Mouse (Mus musculus) bone marrow, adult 2 months (tissue): Measurements from ENCODE around the gene Cacna2d3.

Experiments used
- CTCF ChIP-seq: fragments of 200-500 bp; IDR thresholded peaks from 2 replicates; pipeline ENCODE4 v1.5.1; 2011; ENCODE audit warnings: low read length, control low read depth; ENCODE audit not compliant: control insufficient read depth, insufficient read depth
- POLR2A ChIP-seq: fragments of 200-500 bp; IDR thresholded peaks from 2 replicates; pipeline ENCODE4 v1.6.1; 2011; ENCODE audit warnings: low read depth, mild to moderate bottlenecking, control low read depth, low read length, borderline replicate concordance; ENCODE audit not compliant: control insufficient read depth

GRCm38 (mm10) chr14:29552471-29552870 is 169.2 kb downstream of the Cacna2d3 start:
- no peak for TF ChIP-seq CTCF
- TF ChIP-seq POLR2A, result no peak
